Mouse (Mus musculus): ENCODE measurements around the gene Cdc14b. TPM values are rescaled to one million over a fixed set of nuclear protein-coding genes. Genes with fewer than 3 reads are reported as not detected.
"Not testable (repeated sequence)": the region's sequence is repeated elsewhere in the genome, so short reads cannot be mapped to it uniquely, and the experiment has no call there.

The Cdc14b gene
- polyA plus RNA-seq, 1 experiment from 2014 or later = 26.8 TPM

DNA sequence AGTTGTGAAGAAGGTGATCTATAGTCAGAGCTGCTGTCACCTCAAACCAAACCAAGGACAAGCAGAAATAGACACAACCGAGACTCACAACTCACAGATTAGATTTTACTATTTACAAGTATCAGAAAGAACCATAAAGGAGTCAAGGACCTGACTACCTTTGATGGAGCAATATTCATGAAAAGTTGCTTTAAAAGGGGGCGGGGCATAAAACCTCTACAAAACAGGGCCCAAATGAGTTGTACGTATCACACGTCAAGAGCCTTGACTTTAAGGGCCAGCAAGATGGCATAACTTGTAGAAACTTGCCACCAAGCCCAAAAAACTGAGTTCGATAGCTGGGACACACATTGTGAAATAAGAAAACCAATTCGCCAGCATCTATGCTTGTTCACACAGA, 10.5 kb downstream of the Cdc14b start:
- no peaks in the 10 kb centered on the region for H3K9me3 ChIP-seq
- H3K27me3 ChIP-seq (ENCODE audit: insufficient read depth, poor library complexity, severe bottlenecking) = no peaks in the 10 kb centered on the region
- no peaks in the 10 kb centered on the region for H3K36me3 ChIP-seq
- H3K4me3 ChIP-seq = no peak overlapping the region
- H3K4me1 ChIP-seq = peaks cover 13% of the 10 kb centered on the region
- 86% methylated on average over 6 of the region's 6 CpGs for WGBS
- H3K27ac ChIP-seq = no peak overlapping the region
- no peak for DNase-seq (ENCODE audit: low spot score)

DNA sequence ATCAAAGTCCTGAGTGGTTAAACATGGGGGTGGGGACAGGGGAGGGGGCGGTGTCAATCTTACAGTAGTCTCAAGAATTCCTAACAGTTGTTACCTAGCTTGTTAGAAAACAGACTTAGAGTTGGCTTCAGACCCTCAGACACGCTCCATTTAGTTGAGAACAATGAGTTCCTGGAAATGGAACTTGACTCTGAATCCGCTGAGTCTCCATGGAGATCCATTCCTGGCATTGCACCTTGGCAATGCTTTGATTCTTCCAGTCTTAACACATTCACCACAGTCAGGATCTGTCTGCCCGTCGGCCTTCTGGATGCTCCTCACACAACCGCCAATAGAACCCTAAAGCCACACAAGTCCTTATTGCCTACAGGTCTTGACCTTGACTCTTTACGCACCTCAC, 15.2 kb downstream of the Cdc14b start:
- DNase-seq (ENCODE audit: low spot score) = no peak
- no peak overlapping the region for H3K27ac ChIP-seq
- H3K9me3 ChIP-seq = no peaks in the 10 kb centered on the region
- H3K4me1 ChIP-seq = peaks cover 7% of the 10 kb centered on the region; the same call in 1 of the 2 replicates
- H3K4me3 ChIP-seq = no peak overlapping the region
- 93% methylated on average over 7 of the region's 7 CpGs for WGBS
- no peaks in the 10 kb centered on the region for H3K36me3 ChIP-seq
- no peaks in the 10 kb centered on the region for H3K27me3 ChIP-seq (ENCODE audit: insufficient read depth, poor library complexity, severe bottlenecking)

DNA sequence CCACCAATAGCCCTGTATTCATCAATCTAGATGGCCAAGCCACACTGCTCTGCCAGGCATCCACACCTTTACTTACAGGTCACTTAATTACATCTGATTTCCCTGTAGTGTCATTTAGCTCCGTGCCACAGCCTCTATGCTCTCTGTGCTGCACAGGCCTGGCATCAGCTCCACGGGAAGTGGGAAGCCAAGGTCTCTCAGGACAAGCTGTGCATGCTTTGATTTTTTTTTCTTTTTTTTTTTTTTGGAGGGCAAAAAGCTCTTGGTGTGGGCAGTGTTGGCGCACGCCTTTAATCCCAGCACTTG, 16.6 kb downstream of the Cdc14b start:
- H3K27me3 ChIP-seq (ENCODE audit: insufficient read depth, poor library complexity, severe bottlenecking) = no peaks in the 10 kb centered on the region
- no peaks in the 10 kb centered on the region for H3K36me3 ChIP-seq
- H3K27ac ChIP-seq = no peak overlapping the region
- H3K9me3 ChIP-seq = no peaks in the 10 kb centered on the region
- no peak for DNase-seq (ENCODE audit: low spot score)
- peaks cover 11% of the 10 kb centered on the region for H3K4me1 ChIP-seq
- 74% methylated on average over 4 of the region's 4 CpGs for WGBS
- no peak overlapping the region for H3K4me3 ChIP-seq

DNA sequence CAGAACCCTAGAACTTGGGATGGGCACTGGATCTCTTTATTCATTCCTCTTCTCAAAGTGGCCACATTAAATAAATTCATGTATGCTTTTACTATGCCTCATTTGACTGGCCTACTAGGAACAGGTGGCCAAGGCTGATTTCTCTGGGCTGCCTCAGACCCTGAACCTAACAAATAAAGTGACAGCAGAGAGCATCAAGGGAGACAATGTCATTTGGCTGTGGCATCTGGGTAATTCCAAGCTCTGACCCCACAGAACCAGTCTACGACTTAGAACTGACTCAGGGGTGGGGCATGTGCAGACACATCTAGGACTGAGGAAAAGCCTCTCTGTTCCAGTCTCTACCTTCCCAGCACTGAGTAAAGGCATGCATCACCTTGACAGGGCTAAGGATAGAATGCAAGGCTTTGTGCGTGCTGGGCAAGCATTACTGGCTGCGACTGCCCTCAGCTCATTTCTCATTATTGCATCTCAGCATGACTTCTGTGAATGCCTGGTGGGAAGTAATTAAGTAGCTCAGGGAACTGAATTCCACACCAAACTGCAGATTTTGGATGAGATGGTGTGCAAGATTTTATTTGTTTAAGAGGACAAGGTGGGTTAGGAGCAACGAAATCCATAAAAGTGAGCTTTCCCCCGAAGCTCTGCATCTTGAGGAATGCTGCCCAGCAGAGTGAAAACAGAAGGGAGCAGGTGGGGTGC, 17.1 kb downstream of the Cdc14b start:
- no peaks in the 10 kb centered on the region for H3K9me3 ChIP-seq
- H3K4me3 ChIP-seq = no peak overlapping the region
- no peak for DNase-seq (ENCODE audit: low spot score)
- H3K36me3 ChIP-seq = no peaks in the 10 kb centered on the region
- peaks cover 14% of the 10 kb centered on the region for H3K4me1 ChIP-seq
- WGBS = 44% methylated on average over 5 of the region's 5 CpGs
- no peak overlapping the region for H3K27ac ChIP-seq
- no peaks in the 10 kb centered on the region for H3K27me3 ChIP-seq (ENCODE audit: insufficient read depth, poor library complexity, severe bottlenecking)

DNA sequence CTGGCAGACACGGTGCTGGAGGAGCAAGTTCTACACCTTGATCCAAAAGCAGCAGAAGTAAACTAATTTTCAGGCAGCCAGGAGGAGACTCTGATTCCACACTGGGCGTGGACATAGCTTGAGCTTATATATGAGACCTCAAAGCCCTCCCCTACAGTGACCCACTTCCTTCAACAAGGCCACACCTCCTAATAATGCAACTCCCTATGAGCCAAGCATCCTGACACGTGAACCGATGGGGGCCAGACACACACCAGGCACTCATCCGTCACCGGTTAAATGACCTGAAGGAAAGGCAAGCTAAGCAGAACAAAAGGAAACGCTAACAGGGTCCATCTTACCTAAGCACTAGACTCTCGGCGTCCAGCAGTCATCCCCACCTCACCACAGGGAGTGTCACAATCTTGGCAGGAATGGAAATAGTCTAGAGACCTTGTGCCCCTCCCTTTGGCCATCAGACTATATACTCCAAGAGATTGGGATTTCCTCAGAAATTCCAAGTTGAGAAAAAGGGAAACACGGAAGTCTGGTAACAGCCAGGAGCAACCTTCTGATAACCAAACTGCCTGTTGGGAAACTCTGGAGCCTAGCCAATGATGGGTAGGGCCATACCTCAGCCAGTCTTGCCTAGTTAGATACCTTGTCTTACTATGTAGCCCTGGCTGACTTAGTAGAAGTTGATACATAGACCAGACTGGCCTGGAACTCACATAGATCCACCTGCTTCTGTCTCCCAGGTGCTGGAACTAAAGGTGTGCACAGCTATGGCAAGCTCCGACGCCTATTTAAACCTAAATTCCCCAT, 17.9 kb downstream of the Cdc14b start:
- H3K9me3 ChIP-seq = no peaks in the 10 kb centered on the region
- DNase-seq (ENCODE audit: low spot score) = no peak
- no peak overlapping the region for H3K4me3 ChIP-seq
- peaks cover 14% of the 10 kb centered on the region for H3K4me1 ChIP-seq
- WGBS = 65% methylated on average over 12 of the region's 12 CpGs
- no peaks in the 10 kb centered on the region for H3K36me3 ChIP-seq
- H3K27ac ChIP-seq = no peak overlapping the region
- H3K27me3 ChIP-seq (ENCODE audit: insufficient read depth, poor library complexity, severe bottlenecking) = no peaks in the 10 kb centered on the region

DNA sequence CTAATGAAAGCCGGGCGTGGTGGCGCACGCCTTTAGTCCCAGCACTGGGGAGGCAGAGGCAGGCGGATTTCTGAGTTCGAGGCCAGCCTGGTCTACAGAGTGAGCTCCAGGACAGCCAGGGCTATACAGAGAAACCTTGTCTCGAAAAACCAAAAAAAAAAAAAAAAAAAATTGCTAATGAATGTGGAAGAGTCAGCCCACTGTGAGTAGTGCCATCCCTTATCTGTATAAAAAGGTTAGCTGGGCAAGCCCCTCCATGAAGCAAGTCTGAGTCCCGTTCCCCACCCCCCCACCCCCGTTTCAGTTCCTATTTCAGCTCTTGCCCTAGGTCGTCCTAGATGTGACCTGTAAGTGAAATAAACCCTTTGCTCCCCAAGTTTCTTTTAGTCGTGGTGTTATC, 20.9 kb downstream of the Cdc14b start:
- not testable (repeated sequence) for H3K27ac ChIP-seq; H3K9me3 ChIP-seq; H3K36me3 ChIP-seq; DNase-seq (ENCODE audit: low spot score); H3K4me3 ChIP-seq; H3K27me3 ChIP-seq (ENCODE audit: insufficient read depth, poor library complexity, severe bottlenecking)
- peaks cover 25% of the 10 kb centered on the region for H3K4me1 ChIP-seq
- WGBS = 83% methylated on average over 11 of the region's 11 CpGs

DNA sequence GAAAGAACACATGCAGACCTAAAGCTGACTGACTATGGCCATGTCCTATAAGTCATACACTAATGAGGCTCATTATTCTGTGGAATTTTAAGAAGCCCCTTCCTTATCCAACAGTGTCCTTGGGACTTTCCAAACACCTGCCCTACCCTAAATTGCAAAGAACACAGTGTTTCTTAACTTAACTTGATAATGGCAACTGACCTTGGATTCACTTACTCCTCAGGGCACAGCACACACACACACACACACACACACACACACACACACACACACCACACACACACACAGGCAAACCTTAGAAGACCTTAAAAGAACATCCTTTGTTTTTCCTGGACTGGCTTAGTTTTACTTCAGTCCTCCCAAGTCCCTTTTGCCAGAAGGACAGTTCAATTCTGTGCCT, 21.4 kb downstream of the Cdc14b start:
- no peak for DNase-seq (ENCODE audit: low spot score)
- Histone ChIP-seq H3K36me3 (no peaks in the 10 kb centered on the region), H3K4me3 (no peak overlapping the region), H3K27ac (no peak overlapping the region), H3K27me3 (ENCODE audit: insufficient read depth, poor library complexity, severe bottlenecking) (no peaks in the 10 kb centered on the region), H3K4me1 (peaks cover 28% of the 10 kb centered on the region), H3K9me3 (no peaks in the 10 kb centered on the region)

DNA sequence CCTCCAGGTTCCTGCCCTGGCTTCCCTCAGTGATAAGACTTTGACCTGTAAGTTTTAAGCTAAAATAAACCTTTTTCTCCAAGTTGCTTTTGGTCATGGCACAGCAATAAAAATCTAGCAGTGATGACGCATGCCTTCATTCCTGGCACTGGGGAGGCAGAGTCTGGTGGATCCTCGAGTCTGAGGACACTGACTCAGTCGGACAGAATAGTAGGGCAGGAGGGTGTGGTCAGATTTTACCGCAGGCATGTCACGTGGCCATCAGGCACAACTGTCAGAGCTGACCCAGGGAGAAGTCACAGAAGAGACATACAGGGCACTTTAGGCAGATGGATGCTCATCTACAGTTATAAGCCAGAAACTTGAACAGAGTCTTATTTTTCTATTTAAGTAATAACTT, 22.9 kb downstream of the Cdc14b start:
- H3K27me3 ChIP-seq (ENCODE audit: insufficient read depth, poor library complexity, severe bottlenecking) = no peaks in the 10 kb centered on the region
- H3K4me3 ChIP-seq = no peak overlapping the region
- DNase-seq (ENCODE audit: low spot score) = no peak
- 64% methylated on average over 5 of the region's 5 CpGs for WGBS
- H3K27ac ChIP-seq = no peak overlapping the region
- no peaks in the 10 kb centered on the region for H3K36me3 ChIP-seq
- H3K4me1 ChIP-seq = peaks cover 25% of the 10 kb centered on the region
- H3K9me3 ChIP-seq = no peaks in the 10 kb centered on the region

DNA sequence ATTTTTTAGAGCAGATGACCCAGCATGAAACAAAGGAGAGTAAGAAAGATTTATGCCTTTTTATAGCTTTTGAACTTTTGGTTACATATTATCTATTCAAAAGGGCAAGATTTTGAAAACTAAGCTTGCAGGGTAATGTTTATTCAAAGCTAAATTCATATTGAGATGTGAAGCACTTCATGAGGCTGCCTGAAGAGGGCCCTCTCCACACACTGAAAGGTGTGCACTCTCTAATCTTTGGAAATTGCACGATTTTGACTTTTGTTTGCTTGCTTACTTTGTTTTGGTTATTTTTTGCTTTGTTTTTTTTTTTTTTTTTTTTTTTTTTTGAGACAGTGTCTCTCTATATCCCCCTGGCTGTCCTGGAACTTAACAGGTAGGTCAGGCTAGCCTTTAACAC, 24.7 kb downstream of the Cdc14b start:
- Histone ChIP-seq H3K27me3 (ENCODE audit: insufficient read depth, poor library complexity, severe bottlenecking) (no peaks in the 10 kb centered on the region), H3K27ac (no peak overlapping the region), H3K36me3 (peaks cover 2% of the 10 kb centered on the region; the same call in 1 of the 2 replicates), H3K9me3 (no peaks in the 10 kb centered on the region), H3K4me1 (peaks cover 22% of the 10 kb centered on the region), H3K4me3 (no peak overlapping the region)
- 26% methylated on average over 1 of the region's 1 CpGs for WGBS
- no peak for DNase-seq (ENCODE audit: low spot score)

DNA sequence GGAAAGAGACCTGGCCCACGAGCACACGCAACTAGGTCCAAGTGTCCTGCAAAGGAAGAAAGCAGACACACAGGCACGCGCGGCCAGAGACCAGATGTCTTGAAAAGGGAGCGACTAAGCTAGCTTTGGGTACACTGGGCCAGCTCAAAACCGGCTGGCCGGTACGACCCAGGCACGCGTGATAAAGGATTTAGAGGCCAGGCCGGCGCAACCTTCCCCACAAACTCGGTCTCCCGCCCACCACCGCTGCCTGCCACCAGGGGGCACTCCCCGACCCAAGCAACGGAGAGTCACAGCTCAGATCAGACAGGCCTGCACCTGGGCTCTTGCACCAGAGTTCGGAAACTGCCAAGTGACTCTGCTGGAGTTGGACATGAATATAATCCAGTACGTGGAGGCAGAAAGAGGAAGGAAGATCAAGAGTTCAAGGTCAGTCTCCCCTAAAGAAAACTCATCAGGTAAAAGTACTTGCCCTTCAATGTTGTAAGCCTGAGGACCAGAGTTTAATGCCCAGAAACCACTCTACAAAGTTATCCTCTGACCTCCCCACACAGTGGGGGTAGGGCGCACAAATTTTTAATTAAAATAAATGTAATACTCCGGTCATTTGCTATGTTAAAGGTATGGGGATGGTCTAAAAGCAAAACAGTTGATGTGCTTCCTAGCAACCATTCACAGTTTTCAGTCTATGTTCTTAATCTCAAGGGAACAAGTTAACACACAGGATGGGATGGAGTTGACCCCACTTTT, 26.1 kb downstream of the Cdc14b start:
- H3K4me3 ChIP-seq = peak overlapping the region; percentile 67
- peaks cover 22% of the 10 kb centered on the region for H3K4me1 ChIP-seq
- WGBS = 8% methylated on average over 22 of the region's 22 CpGs
- H3K27ac ChIP-seq = peak overlapping the region; percentile 86
- DNase-seq (ENCODE audit: low spot score) = peak; percentile 94
- no peaks in the 10 kb centered on the region for H3K9me3 ChIP-seq
- peaks cover 2% of the 10 kb centered on the region; the same call in 1 of the 2 replicates for H3K36me3 ChIP-seq
- no peaks in the 10 kb centered on the region for H3K27me3 ChIP-seq (ENCODE audit: insufficient read depth, poor library complexity, severe bottlenecking)

DNA sequence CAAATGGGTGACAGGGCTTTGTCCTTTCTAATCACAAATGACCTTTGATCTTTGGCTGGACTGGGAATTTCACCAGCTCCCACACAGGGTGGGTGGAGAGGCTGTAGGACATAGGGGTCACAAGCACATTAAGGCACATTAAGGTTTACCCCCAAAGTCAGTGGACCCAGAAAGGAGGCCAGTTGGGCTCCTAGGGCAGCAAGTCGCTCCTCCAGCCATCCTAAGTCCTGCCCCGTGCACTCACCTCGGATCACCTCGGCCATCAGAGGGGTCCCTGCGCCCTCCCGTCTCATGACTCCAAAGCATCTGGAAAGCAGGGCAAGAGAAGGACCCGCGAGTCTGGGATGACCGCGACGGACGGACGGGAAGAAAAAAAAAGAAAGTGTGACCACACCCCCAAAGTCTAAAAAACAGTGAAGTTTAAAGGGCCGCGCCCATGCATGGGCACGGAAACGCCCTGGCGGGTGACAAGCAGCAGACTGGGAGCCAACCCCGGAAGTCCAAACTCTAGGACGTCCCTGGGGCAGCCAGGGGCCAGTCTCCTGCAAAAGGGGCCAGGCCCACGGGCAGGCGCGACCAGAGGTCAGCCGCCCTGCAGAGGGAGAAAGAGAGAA, 26.8 kb downstream of the Cdc14b start:
- peak; percentile 92 for DNase-seq (ENCODE audit: low spot score)
- Histone ChIP-seq H3K36me3 (peaks cover 5% of the 10 kb centered on the region; the same call in 1 of the 2 replicates), H3K27me3 (ENCODE audit: insufficient read depth, poor library complexity, severe bottlenecking) (no peaks in the 10 kb centered on the region), H3K4me1 (peaks cover 15% of the 10 kb centered on the region; the same call in 1 of the 2 replicates), H3K9me3 (no peaks in the 10 kb centered on the region), H3K27ac (peak overlapping the region; percentile 86), H3K4me3 (peak overlapping the region; percentile 67)
- 2% methylated on average over 24 of the region's 24 CpGs for WGBS

DNA sequence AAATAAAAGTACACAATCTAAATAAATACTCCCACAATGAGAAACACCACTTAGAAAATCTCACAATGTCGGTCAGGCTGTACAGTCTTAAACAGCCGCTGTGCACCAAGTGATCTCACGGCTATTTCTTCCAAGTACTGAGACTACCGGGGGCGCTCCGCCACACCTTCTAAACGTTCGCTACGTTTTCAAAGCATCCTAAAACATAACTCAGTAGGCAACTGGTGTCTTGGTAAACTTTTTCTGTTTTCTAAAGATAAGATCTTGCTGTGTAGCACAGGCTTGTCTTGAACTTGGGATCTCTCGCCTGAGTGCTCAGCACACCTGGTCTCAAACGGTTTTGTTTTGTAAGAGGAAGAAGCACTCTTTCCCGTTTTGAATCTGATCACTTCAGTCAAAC, 29.0 kb downstream of the Cdc14b start:
- peaks cover 17% of the 10 kb centered on the region; the same call in 1 of the 2 replicates for H3K36me3 ChIP-seq
- no peak for DNase-seq (ENCODE audit: low spot score)
- peaks cover 5% of the 10 kb centered on the region; the same call in 1 of the 2 replicates for H3K4me1 ChIP-seq
- no peaks in the 10 kb centered on the region for H3K9me3 ChIP-seq
- no peak overlapping the region for H3K27ac ChIP-seq
- 85% methylated on average over 12 of the region's 12 CpGs for WGBS
- no peaks in the 10 kb centered on the region for H3K27me3 ChIP-seq (ENCODE audit: insufficient read depth, poor library complexity, severe bottlenecking)
- H3K4me3 ChIP-seq = no peak overlapping the region
